Mouse (Mus musculus): Measurements from ENCODE around the gene Rad51b. TPM values are rescaled to one million over a fixed set of nuclear protein-coding genes. Genes with fewer than 3 reads are reported as not detected.

Gene Rad51b
- total and polyA plus RNA-seq, 3 experiments, result 6.5 to 8.6 (median 8.5) TPM

DNA sequence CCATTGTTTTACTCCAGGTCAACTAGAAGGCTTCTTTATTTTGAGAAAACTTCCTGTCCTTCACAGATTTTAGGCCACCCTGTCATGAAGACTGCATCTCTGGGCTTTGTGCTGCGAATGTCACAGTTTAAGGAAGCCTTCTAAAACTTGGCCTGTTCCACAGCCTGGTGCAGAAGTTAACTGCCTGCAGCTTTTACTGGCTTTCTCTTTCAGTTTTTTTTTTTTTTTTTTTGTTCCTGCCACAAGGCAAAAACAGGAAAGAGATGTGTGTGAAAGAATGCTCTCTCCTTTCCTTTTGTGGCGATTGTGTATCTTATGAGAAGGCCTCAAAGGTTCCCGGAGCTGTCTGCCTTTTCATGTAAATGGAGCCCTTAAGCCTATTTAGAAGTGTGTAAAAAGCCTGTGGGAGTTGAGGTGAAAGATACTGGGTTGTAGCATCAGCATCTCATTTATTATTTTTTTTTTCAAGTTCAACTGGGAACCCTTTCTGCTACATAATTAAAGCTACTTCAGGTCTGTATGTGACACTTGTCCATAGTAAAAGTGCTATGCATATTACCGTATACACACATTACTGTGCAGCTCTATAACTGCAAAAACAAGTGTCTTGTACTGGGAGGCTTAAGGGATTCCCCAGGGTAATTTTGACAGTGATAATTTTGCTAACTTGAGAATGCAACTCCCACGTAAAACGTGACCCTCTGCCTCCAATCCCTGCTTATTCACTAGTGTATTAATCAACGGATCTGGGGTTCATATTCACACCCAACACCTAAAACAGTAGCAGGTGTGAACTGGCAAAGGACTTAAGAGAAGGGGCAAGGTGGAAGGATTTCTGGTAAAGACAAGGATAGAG is 328.8 kb downstream of the Rad51b start (continued):
- TF ChIP-seq CTCF (conservative IDR thresholded peaks at IDR 0.05 in 1 of 2, IDR thresholded peaks at IDR 0.05 in 1 of 2; ENCODE audit: low read depth in 2 of 2, low read length in 2 of 2), result no peak
- TF ChIP-seq GABPA (IDR thresholded peaks at IDR 0.05; ENCODE audit: insufficient replicate concordance, low read depth, low read length), result no peak
- TF ChIP-seq JUND (conservative IDR thresholded peaks at IDR 0.05; ENCODE audit: low read depth, low read length), result no peak
- no peak for TF ChIP-seq MYC (IDR thresholded peaks at IDR 0.05; ENCODE audit: low read depth, low read length)
- TF ChIP-seq CHD2 (IDR thresholded peaks at IDR 0.05; ENCODE audit: low read length), result no peak
- no peak for TF ChIP-seq ZMIZ1 (IDR thresholded peaks at IDR 0.05; ENCODE audit: low read depth, low read length)
- TF ChIP-seq HCFC1 (IDR thresholded peaks at IDR 0.05; ENCODE audit: low read depth, low read length), result no peak
- TF ChIP-seq MAFK (IDR thresholded peaks at IDR 0.05; ENCODE audit: insufficient replicate concordance, low read length), result no peak
- no peak for TF ChIP-seq TCF12 (IDR thresholded peaks at IDR 0.05; ENCODE audit: low read depth, low read length)
- no peak for TF ChIP-seq RAD21 (IDR thresholded peaks at IDR 0.05; ENCODE audit: low read depth, low read length)
- TF ChIP-seq IRF4 (IDR thresholded peaks at IDR 0.05; ENCODE audit: low read depth, low read length), result peak; percentile 42; the same call in 1 of the 2 replicates
- TF ChIP-seq BHLHE40 (IDR thresholded peaks at IDR 0.05; ENCODE audit: low read depth, low read length), result peak; percentile 95
- no peak for TF ChIP-seq CHD1 (IDR thresholded peaks at IDR 0.05; ENCODE audit: low read depth, low read length)
- no peak for TF ChIP-seq KAT2A (IDR thresholded peaks at IDR 0.05; ENCODE audit: insufficient replicate concordance, low read length)
- no peak for TF ChIP-seq RCOR1 (conservative IDR thresholded peaks at IDR 0.05; ENCODE audit: low read depth, low read length)
- no peak for TF ChIP-seq SMC3 (IDR thresholded peaks at IDR 0.05; ENCODE audit: low read depth, low read length)
- no peak for TF ChIP-seq POLR2A (IDR thresholded peaks at IDR 0.05; ENCODE audit: low read depth, low read length)
- no peak for TF ChIP-seq MAX (IDR thresholded peaks at IDR 0.05; ENCODE audit: low read length)

DNA sequence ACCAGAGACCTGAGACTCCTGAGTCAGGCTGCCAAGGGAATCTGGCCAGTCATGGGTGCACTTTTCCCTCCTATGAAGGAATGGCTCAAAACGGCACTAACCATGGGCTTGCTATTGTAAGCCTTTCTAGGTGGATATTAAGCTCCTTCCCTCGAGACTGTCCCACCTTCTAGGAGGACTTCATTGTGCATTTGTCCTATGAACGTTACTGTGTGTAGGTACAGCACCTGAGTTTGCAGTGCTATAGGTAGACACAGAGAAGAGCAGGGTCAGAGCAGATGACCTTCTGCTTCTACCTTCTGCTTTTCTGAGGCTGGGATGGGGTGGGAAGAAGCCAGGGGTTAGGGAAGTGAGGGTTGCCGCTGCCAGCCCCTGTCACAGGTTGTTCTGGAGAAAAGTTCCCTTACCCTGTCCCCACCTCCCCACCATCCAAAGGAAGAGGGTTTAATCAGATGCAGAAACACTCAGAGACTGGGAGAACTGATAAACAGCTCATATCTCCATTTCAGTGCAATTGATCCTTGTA is 329.5 kb downstream of the Rad51b start:
- Histone ChIP-seq H3K4me3 (replicated peaks in 1 of 3; ENCODE audit: low read depth in 2 of 3, low read length in 2 of 3, poor library complexity in 1 of 3) (no peak overlapping the region), H3K9me3 (replicated peaks; ENCODE audit: low read length) (no peaks in the 10 kb centered on the region), H3K27ac (ENCODE audit: insufficient read depth, low read depth) (peak overlapping the region; percentile 78), H3K27me3 (replicated peaks) (no peaks in the 10 kb centered on the region), H3K4me1 (ENCODE audit: control insufficient read depth in 1 of 2, insufficient read depth in 2 of 2) (peaks cover 44 to 83% of the 10 kb centered on the region in 2 experiments), H3K79me2 (replicated peaks; ENCODE audit: control insufficient read depth, extremely low read depth, insufficient read depth, poor library complexity, severe bottlenecking) (peaks cover 4% of the 10 kb centered on the region; the same call in 1 of the 2 replicates), H3K9ac (ENCODE audit: insufficient read depth, low read depth) (0 out of 2 replicates have a peak overlapping the region, but pooled peaks have one; percentile 24), H3K4me2 (ENCODE audit: insufficient read depth, low read depth, poor library complexity, severe bottlenecking) (peak overlapping the region; percentile 44; the same call in 1 of the 2 replicates), H3K36me3 (replicated peaks in 1 of 2; ENCODE audit: control insufficient read depth in 1 of 2, insufficient read depth in 1 of 2, low read length in 1 of 2) (no peaks in the 10 kb centered on the region)
- TF ChIP-seq RCOR1 (conservative IDR thresholded peaks at IDR 0.05; ENCODE audit: low read depth, low read length) (no peak), JUN (IDR thresholded peaks at IDR 0.05; ENCODE audit: insufficient read depth, low read depth, low read length) (no peak), MXI1 (IDR thresholded peaks at IDR 0.05; ENCODE audit: low read depth, low read length) (no peak), ZKSCAN1 (IDR thresholded peaks at IDR 0.05; ENCODE audit: borderline replicate concordance, low read depth, low read length) (no peak), ETS1 (conservative IDR thresholded peaks at IDR 0.05; ENCODE audit: low read depth, low read length) (no peak), ZNF384 (IDR thresholded peaks at IDR 0.05; ENCODE audit: low read depth, low read length) (no peak), RAD21 (IDR thresholded peaks at IDR 0.05; ENCODE audit: low read depth, low read length) (no peak), CTCF (conservative IDR thresholded peaks at IDR 0.05 in 1 of 2, IDR thresholded peaks at IDR 0.05 in 1 of 2; ENCODE audit: low read depth in 2 of 2, low read length in 2 of 2) (no peak), EP300 (IDR thresholded peaks at IDR 0.05; ENCODE audit: low read length) (no peak), TBP (conservative IDR thresholded peaks at IDR 0.05; ENCODE audit: low read depth, low read length) (no peak), NRF1 (IDR thresholded peaks at IDR 0.05; ENCODE audit: low read depth, low read length) (no peak), ELF1 (IDR thresholded peaks at IDR 0.05; ENCODE audit: low read depth, low read length) (no peak), USF2 (conservative IDR thresholded peaks at IDR 0.05; ENCODE audit: low read depth, low read length) (no peak), PAX5 (IDR thresholded peaks at IDR 0.05; ENCODE audit: low read length) (no peak), MAFK (IDR thresholded peaks at IDR 0.05; ENCODE audit: insufficient replicate concordance, low read length) (no peak)
- dilution Hi-C loops (cut with MboI; ENCODE audit: extremely low pct_ligation_motif_present, extremely low pct_unique_long_range_greater_than_20kb, low sequenced_read_pairs) (no loop called here), in situ Hi-C loops (cut with MboI; ENCODE audit: low pct_ligation_motif_present, low pct_unique_long_range_greater_than_20kb, low sequenced_read_pairs) (no loop called here)
- DNase-seq (ENCODE audit: extremely low read depth), result no peak
